Mouse (Mus musculus) midbrain, embryonic 14.5 days (tissue): ENCODE data around the gene Dhx37. TPM values are rescaled to one million over a fixed set of nuclear protein-coding genes. Genes with fewer than 3 reads are reported as not detected.
A peak's percentile ranks its signal among the peaks of the same experiment; 100 is the strongest.

ENCODE experiments used
- ATAC-seq: fragments of 200-750 bp; cut with Nextera tagmentation; 2 replicates; pipeline ENCODE4 v1.8.0; 2017; ENCODE audit warnings: moderate number of reproducible peaks, moderate library complexity; ENCODE audit not compliant: low FRiP score, low TSS enrichment
- DNase-seq: peaks from one replicate; pipeline ENCODE4 v3.0.0-alpha.2; 2015
- H3K27ac ChIP-seq: fragments of 300-500 bp; sonication (generic); replicated peaks from 2 replicates; pipeline ENCODE4 v1.5.1; 2014; ENCODE audit warnings: mild to moderate bottlenecking, low read depth, low read length, moderate library complexity
- H3K27me3 ChIP-seq: fragments of 300-500 bp; sonication (generic); 2 replicates; pipeline ENCODE4 v1.6.1; 2014; ENCODE audit warnings: low read length, control low read depth, mixed read lengths; ENCODE audit not compliant: control insufficient read depth, insufficient read depth
- H3K36me3 ChIP-seq: fragments of 300-500 bp; sonication (generic); 2 replicates; pipeline ENCODE4 v1.6.1; 2014; ENCODE audit warnings: low read length, control low read depth; ENCODE audit not compliant: control insufficient read depth, insufficient read depth
- H3K4me1 ChIP-seq: fragments of 300-500 bp; sonication (generic); 2 replicates; pipeline ENCODE4 v1.6.1; 2014; ENCODE audit warnings: mild to moderate bottlenecking, antibody characterized with exemption, low read length, control low read depth; ENCODE audit not compliant: control insufficient read depth, insufficient read depth
- H3K4me2 ChIP-seq: fragments of 300-500 bp; sonication (generic); 2 replicates; pipeline ENCODE4 v1.6.1; 2014; ENCODE audit warnings: mild to moderate bottlenecking, low read length, moderate library complexity
- H3K4me3 ChIP-seq: fragments of 300-500 bp; sonication (generic); replicated peaks from 2 replicates; pipeline ENCODE4 v1.5.1; 2014; ENCODE audit warnings: low read depth, low read length
- H3K9ac ChIP-seq: fragments of 300-500 bp; sonication (generic); replicated peaks from 2 replicates; pipeline ENCODE4 v1.6.1; 2014; ENCODE audit warnings: mild to moderate bottlenecking, low read length, moderate library complexity
- H3K9me3 ChIP-seq: fragments of 300-500 bp; sonication (generic); 2 replicates; pipeline ENCODE4 v1.6.1; 2016; ENCODE audit warnings: low read length, control low read depth, mixed read lengths; ENCODE audit not compliant: control insufficient read depth
- WGBS: fragments of 180-500 bp; shearing (Covaris S2); extraction: QIAGEN DNeasy Blood & Tissue Kit; methylation state at CpG from one replicate; pipeline ENCODE4 v1.1.7; 2014; 5-methylcytosine and 5-hydroxymethylcytosine counted together
- polyA plus RNA-seq: library from polyadenylated mRNA; unstranded; fragments of >200 nt; fragmentation: Nextera tagmentation; extraction: Ambion mirVana; gene quantifications from 2 replicates; pipeline ENCODE4 v1.2.1, GENCODE M21; 2014

Gene Dhx37
- polyA plus RNA-seq: 8.5 and 9.8 TPM in 2 replicates

DNA sequence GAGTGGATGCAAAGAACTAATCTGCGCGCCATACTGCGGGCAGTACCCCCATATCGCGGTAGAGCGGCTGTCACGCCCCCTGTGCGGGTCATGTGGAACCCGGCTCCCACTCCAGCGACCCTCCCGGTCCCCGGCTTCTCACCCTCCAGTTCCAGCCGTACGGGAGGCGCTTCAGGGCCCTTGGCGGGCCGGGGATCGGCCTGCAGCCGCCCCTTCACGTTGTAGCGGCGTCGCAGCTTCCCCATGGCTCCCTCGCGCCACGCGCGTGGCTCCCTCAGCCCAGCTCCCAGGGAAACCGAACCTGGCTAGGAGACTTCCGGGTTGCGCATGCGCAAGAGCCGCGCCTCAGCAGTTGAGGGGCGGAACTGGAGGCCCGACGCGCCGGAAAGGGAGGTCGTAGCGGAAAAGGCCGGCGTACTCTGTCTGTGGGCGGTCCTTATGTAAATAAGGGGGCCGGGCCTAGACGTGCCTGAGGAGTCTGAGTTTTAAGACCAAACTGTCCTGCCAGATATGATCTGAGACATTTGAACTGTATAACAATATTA lies at the start of gene Dhx37:
Gene Dhx37, minus strand, starts transcription at position 329 of the 545 bp plus-strand sequence.
- WGBS: under 1% methylated on average over 46 of the region's 46 CpGs
- DNase-seq: peak; percentile 98
- Histone ChIP-seq H3K27ac (peak within 1 kb of the TSS; percentile 75), H3K27me3 (no peaks in the 10 kb centered on the region), H3K9ac (peak within 1 kb of the TSS; percentile 81), H3K9me3 (no peaks in the 10 kb centered on the region), H3K4me2 (peak within 1 kb of the TSS; percentile 88), H3K4me1 (peaks cover 7% of the 10 kb centered on the region; the same call in 1 of the 2 replicates), H3K36me3 (peaks cover 29% of the 10 kb centered on the region), H3K4me3 (peak within 1 kb of the TSS; percentile 79)
- peak; percentile 96 for ATAC-seq

DNA sequence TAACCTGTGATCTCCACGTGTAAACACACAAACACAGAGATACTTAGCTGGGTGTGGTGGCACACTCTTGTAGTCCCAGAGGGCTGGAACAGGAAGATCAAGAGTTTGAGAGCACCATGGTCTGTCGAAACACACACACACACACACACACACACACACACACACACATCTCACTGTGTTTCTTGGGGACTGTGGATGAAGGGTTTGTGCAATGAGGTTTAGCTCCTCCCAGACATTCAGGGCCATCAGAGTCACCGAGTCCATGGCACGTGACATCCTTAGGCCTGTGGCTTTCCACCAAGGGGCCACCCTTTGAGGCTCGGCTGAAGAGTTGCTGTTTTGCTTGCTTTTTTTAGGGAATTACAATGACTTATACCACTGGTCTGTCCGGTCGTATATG lies 48.6 kb upstream of the Dhx37 start:
- H3K4me1 ChIP-seq: peaks cover 9% of the 10 kb centered on the region; the same call in 1 of the 2 replicates
- DNase-seq: no peak
- no peak overlapping the region for H3K9ac ChIP-seq
- H3K27ac ChIP-seq: no peak overlapping the region
- H3K27me3 ChIP-seq: no peaks in the 10 kb centered on the region
- H3K9me3 ChIP-seq: no peaks in the 10 kb centered on the region
- no peak overlapping the region for H3K4me2 ChIP-seq
- ATAC-seq: no peak
- peaks cover 36% of the 10 kb centered on the region for H3K36me3 ChIP-seq
- no peak overlapping the region for H3K4me3 ChIP-seq
- 96% methylated on average over 7 of the region's 7 CpGs for WGBS

GRCm38 (mm10) chr5:125480434-125481231 lies 46.7 kb upstream of the Dhx37 start:
- Histone ChIP-seq H3K36me3 (peaks cover 28% of the 10 kb centered on the region), H3K4me3 (no peak overlapping the region), H3K9me3 (no peaks in the 10 kb centered on the region), H3K4me2 (no peak overlapping the region), H3K9ac (no peak overlapping the region), H3K4me1 (peaks cover 24% of the 10 kb centered on the region), H3K27me3 (no peaks in the 10 kb centered on the region), H3K27ac (no peak overlapping the region)
- WGBS: 74% methylated on average over 11 of the region's 11 CpGs
- DNase-seq (no peak), ATAC-seq (no peak)

- H3K9ac ChIP-seq: no peak overlapping the region
- WGBS: 90% methylated on average over 3 of the region's 3 CpGs
- H3K27me3 ChIP-seq: no peaks in the 10 kb centered on the region
- H3K4me2 ChIP-seq: no peak overlapping the region
- no peak for ATAC-seq
- peaks cover 15% of the 10 kb centered on the region for H3K36me3 ChIP-seq
- no peak for DNase-seq
- H3K9me3 ChIP-seq: no peaks in the 10 kb centered on the region
- no peak overlapping the region for H3K27ac ChIP-seq
- H3K4me3 ChIP-seq: no peak overlapping the region
- peaks cover 24% of the 10 kb centered on the region for H3K4me1 ChIP-seq
These were observed 45.5 kb upstream of the Dhx37 start for GRCm38 (mm10) chr5:125479376-125479775.

GRCm38 (mm10) chr5:125478037-125478436 lies 44.1 kb upstream of the Dhx37 start:
- Histone ChIP-seq H3K36me3 (peaks cover 5% of the 10 kb centered on the region), H3K27me3 (no peaks in the 10 kb centered on the region), H3K4me2 (peak overlapping the region; percentile 91), H3K9me3 (no peaks in the 10 kb centered on the region), H3K4me1 (peaks cover 24% of the 10 kb centered on the region), H3K4me3 (no peak overlapping the region), H3K27ac (no peak overlapping the region), H3K9ac (no peak overlapping the region)
- no peak for ATAC-seq
- no peak for DNase-seq
- WGBS: 86% methylated on average over 7 of the region's 7 CpGs

- no peak overlapping the region; the same call in 1 of the 2 replicates for H3K9ac ChIP-seq
- ATAC-seq: no peak
These were observed 43.6 kb upstream of the Dhx37 start for GRCm38 (mm10) chr5:125477533-125477932.

DNA sequence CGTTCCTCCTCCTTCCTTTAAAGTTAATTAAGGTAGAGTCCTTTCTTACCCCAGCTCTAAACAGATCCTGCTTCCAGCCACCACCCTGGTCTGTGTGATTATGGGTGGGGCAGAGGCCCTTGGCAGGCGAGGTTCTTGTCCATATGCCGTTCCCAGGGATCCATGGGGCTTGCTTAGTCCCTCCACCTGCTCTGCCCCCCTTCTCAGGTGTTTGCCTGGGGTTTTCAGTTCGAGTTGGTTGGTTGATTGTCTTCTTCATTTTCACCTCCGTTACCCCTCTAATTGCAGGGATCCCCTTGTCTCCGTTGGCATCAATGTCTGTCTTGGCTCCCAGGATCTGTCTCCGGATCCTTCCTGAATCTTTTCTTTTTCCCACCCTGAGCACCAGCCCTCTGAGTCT lies 42.9 kb upstream of the Dhx37 start:
- Histone ChIP-seq H3K27ac (no peak overlapping the region), H3K4me2 (peak overlapping the region; percentile 91), H3K9me3 (no peaks in the 10 kb centered on the region), H3K27me3 (no peaks in the 10 kb centered on the region), H3K9ac (peak overlapping the region; percentile 75; the same call in 1 of the 2 replicates), H3K36me3 (no peaks in the 10 kb centered on the region), H3K4me1 (peaks cover 24% of the 10 kb centered on the region), H3K4me3 (peak overlapping the region; percentile 78)
- ATAC-seq (no peak), DNase-seq (no peak)
- 70% methylated on average over 7 of the region's 7 CpGs for WGBS

More at GRCm38 (mm10) chr5:125477533-125477932, 43.6 kb upstream of the Dhx37 start:
- H3K27me3 ChIP-seq: no peaks in the 10 kb centered on the region
- 73% methylated on average over 7 of the region's 7 CpGs for WGBS
- DNase-seq: no peak
- H3K4me2 ChIP-seq: peak overlapping the region; percentile 91
- peaks cover under 1% of the 10 kb centered on the region; the same call in 1 of the 2 replicates for H3K36me3 ChIP-seq
- H3K4me1 ChIP-seq: peaks cover 24% of the 10 kb centered on the region
- H3K27ac ChIP-seq: no peak overlapping the region
- peak overlapping the region; percentile 78 for H3K4me3 ChIP-seq
- no peaks in the 10 kb centered on the region for H3K9me3 ChIP-seq

DNA sequence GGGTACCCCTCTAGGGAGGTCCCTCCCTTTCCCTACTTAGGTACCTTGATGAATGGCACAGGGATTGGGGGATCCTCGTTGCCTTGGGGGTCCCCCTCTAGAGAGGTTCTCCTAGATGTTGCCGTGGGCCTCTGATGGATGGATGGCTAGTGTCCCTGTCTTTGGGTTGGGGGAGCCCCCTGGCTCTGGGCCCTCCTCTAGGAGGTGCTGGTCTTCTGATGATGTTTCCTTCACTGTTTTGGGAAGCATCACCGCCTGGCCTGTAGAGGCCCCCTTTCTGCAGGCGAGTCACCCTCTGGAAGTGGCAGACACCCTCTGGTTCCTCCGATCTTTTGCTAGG lies 42.3 kb upstream of the Dhx37 start:
- DNase-seq: peak; percentile 26
- WGBS: 10% methylated on average over 5 of the region's 5 CpGs
- H3K9ac ChIP-seq: peak overlapping the region; percentile 75
- ATAC-seq: no peak; the same call in 1 of the 2 replicates
- H3K4me3 ChIP-seq: peak overlapping the region; percentile 78
- H3K36me3 ChIP-seq: no peaks in the 10 kb centered on the region
- H3K4me1 ChIP-seq: peaks cover 24% of the 10 kb centered on the region
- no peaks in the 10 kb centered on the region for H3K27me3 ChIP-seq
- peak overlapping the region; percentile 91 for H3K4me2 ChIP-seq
- no peaks in the 10 kb centered on the region for H3K9me3 ChIP-seq
- peak overlapping the region; percentile 82 for H3K27ac ChIP-seq
